Mouse (Mus musculus) spleen, adult 18-20 months (tissue): ENCODE measurements around the gene Rbfox1.

Experiments
- DNase-seq, 2 experiments: peaks; one replicate each; pipeline ENCODE4 v3.0.0; 2022; ENCODE audit warnings: mixed read lengths in 2 of 2

Gene Rbfox1

DNA sequence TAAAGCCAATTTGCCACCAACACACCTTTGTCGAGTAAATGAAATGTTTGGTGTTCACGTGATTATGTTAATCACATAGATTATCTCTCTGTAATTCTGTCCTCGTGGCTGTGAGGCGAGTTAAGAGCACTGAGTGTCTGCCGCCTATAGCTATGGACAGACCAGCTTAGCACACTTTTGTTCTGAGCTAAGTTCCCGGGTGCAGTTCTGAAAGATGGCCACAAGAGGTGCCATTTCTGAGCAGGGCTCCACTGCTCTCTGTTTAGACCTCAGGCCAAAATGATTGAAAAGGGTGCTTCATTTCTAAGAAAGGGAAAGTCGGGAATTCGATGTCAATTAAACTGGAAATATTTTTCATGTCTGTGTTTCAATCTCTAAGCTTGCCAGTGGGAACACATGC, 617.1 kb downstream of the Rbfox1 start:
- DNase-seq: no peak

DNA sequence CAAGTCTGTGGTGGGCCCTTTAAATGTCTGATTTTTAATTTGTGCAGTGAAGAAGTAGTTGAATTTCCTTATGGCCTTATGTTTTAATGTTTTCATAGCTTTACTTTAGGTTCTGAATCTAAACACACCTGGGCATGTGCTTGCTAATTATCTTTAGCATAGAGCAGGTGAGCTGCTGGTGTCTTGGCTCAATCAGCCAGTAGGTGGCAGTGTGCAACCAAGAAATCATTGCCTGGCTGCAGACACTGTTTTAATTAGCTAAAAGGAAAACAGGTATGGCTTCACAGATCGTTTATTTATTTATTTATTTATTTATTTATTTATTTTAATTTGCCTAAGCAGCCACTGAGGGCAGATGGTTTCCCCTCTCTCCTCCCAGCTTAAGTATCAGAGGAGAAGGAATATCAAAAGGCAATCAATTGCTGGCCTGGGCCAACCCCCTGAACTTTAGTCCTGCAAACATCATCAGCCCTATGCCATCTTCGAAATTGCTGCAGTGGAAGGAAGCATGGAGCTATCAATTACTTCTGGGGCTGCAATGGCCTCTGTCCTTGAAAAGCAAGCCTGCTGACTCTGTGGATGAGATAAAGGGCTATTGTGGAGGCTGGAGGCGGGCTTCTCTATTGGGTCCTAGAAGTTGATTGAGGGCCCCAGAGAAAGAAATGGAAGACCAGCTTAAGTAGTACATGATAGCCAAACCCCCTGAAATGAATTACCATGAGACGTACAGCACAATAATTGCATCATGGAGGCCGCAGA, 618.6 kb downstream of the Rbfox1 start:
- no peak for DNase-seq

- no peak for DNase-seq
Observed at GRCm38 (mm10) chr16:6508924-6509323, 623.8 kb downstream of the Rbfox1 start.

DNA sequence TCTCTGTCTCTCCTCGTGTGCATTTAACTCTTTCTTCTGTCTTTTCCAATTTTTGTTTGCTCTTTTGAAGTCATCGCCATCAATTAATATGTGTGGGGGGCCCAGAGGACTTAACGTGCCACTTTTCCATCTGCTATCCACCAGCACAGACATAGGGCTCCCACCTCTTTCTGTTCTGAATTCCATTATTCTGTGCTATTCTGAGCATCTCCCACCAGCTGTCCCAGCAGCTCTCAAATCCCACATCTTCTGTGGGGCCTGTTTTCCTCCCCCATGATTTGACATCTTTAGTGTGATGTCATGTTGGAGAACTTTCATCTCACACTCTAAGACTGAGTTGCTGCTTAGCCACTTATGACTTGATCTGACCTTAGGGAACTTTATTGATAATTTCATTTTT, 634.3 kb downstream of the Rbfox1 start:
- DNase-seq: no peak

- no peak for DNase-seq
Observed at GRCm38 (mm10) chr16:6525507-6526170, 640.5 kb downstream of the Rbfox1 start.

DNA sequence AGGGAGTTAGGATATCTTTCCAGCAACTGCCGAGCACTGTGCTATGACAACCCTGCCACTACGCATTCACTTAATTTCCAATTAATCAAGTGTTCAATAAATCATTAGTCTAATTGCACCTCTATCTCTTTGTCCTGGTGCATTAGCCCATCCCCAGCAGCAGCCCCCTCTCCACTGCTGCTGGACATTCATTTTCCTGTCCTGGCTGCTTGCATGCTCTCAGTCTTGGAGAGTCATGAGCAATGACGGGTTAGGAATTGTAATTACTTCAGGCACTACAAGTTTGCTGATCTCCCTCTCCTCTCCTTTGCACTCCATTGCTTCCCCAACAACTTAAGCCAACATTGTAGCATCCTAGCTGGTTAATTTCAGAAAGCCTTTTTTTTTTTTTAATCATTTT, 646.3 kb downstream of the Rbfox1 start:
- DNase-seq: no peak

- DNase-seq: no peak
Observed at GRCm38 (mm10) chr16:6532077-6532995, 647.2 kb downstream of the Rbfox1 start.

GRCm38 (mm10) chr16:6555776-6556175, 670.6 kb downstream of the Rbfox1 start:
- DNase-seq: no peak

- no peak for DNase-seq
Observed at GRCm38 (mm10) chr16:6557726-6558125, 672.6 kb downstream of the Rbfox1 start.

DNA sequence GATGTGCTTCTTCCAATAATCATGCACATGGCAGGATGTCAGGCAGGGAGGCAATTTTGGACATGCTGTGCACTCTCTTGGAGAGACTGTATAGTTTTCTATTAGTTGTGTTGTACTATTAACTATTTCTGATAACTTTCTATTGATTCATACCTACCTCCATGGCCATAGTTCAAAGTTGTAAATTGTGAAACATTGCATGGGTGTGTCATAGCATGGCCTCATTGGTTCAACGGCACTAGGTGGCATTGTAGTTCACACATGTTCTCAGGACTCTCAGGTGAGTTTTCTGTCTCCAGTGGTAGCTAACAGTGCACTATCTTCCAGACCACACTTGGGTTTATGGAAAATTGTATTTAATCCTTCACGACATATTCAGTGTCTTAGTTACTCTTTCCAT, 699.5 kb downstream of the Rbfox1 start:
- no peak for DNase-seq

- DNase-seq: no peak
Observed at GRCm38 (mm10) chr16:6585204-6585603, 700.0 kb downstream of the Rbfox1 start.

GRCm38 (mm10) chr16:6616526-6616925, 731.4 kb downstream of the Rbfox1 start:
- DNase-seq: no peak

DNA sequence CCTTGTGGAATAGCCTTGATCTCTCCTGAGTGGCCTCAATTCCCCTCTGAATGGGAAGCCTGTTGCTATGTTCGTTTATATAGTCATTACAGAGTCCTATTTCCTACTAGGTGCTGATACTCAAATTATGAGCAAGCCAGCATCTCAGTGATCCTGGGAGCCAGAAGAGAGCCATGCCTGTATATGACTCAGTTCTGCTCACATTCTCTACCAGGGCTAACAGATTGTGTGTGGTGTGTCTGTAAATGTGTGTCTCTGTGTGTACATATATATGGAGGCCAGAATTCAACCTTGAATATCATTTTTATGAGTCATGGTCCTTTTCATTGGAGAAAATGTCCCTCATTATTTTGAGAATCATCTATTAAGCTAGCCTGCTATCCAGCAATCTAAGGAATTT, 755.2 kb downstream of the Rbfox1 start:
- DNase-seq: no peak

DNA sequence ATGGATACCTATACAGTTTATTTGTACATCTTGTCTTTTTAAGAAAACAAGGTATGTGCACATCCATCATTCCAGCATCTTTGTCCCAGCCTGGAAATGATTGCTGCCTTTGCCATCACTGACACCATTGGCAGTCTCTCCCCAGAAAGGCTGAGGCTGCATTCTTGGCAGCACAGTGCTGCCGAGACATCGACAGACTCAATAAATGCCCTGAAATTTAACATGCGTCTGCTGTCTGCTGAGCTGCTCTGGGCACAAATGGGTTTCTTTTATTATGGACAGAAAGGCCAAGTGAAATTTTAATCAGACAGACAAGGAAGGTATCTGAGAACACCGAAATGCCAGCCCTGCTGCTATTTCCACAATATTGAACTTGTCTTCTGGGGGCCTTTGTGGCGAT, 761.8 kb downstream of the Rbfox1 start:
- DNase-seq: no peak

- DNase-seq: no peak
Observed at GRCm38 (mm10) chr16:6648753-6649152, 763.6 kb downstream of the Rbfox1 start.

DNA sequence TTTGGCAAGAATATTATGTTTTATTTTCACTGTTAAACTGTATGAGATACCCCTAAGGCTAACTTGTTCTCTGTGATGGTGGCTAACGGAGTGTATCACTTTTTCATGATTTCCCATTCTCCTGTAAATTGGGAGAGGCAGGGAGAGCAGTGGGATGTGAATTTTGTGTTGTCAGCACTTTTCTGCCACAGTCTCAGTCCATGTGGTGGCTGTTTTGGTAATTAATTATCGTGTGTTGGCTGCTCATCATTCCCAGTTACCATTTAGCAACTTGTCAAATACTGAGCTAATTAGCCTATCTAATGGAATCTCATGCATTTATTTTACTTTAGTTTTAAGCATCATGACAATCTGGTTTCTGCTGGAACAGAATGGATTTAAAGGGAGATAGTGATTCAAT, 773.4 kb downstream of the Rbfox1 start:
- no peak for DNase-seq

GRCm38 (mm10) chr16:6686076-6686757, 801.1 kb downstream of the Rbfox1 start:
- no peak for DNase-seq

DNA sequence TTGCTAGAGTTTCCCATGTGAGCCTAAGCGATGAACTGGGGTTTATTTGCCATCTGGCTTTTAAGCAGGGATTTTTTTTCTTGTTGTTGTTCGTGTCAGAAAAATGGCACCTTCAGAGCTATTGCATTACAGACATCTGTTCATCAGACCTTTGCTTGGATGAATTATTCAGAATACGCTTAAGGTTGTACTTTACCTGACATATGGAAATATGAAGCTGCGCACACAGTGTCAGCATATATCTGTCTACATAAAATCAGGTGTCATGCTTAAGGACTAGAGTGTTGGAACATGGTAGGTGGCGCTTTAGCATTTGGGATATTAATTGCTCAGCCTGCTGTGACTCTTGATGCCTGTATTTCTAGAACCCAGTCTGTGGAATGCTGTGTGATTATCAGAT, 819.7 kb downstream of the Rbfox1 start:
- no peak for DNase-seq

DNA sequence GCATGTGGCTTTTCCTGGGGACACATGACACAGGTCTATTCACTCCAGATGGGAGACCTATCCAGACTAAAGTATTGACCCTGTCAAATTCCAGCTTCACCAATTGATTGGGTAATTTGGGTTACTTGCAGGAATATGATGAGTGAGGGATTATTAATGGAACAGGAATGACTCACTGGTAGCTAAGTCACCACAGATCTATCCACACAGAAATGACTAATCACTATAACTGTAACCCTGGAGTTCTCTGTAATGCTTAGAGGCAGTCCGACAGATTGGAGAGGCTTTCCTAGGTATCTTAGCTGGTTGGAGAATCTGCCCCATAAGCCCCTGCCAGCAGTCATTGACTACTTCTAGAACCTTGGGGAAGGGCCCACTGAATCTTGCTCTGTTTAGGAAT, 827.2 kb downstream of the Rbfox1 start:
- no peak for DNase-seq

DNA sequence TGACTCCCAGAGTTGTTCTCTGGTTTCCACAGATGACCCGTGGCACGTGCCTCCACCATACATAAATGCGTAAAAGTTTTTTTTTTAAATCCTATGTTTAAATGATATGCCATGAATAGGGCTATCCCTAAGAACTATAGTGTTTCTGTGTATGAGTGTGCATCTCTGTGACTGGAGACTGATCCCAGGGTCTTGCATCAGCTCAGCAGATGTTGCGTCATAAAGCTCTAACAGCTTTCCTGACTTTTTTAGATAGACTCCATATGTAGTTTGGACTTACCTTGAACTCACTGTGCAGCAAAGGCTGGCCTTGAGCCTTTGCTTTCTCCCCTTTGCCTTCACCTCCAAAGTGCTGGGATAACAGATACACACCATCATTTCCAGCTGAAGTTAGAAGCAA, 830.1 kb downstream of the Rbfox1 start:
- DNase-seq: no peak

- no peak for DNase-seq
Observed at GRCm38 (mm10) chr16:6716214-6716911, 831.2 kb downstream of the Rbfox1 start.

GRCm38 (mm10) chr16:6719027-6719426, 833.9 kb downstream of the Rbfox1 start:
- DNase-seq: no peak
